Mouse (Mus musculus) myocyte (in vitro differentiated cells): ENCODE measurements around the gene Vps45.

Experiments used
- MAX ChIP-seq: IDR thresholded peaks from one replicate; pipeline ENCODE4 v1.6.1; 2011; ENCODE audit warnings: low read depth, mild to moderate bottlenecking, control low read depth
- TCF12 ChIP-seq: IDR thresholded peaks from one replicate; pipeline ENCODE4 v1.6.1; 2011; ENCODE audit warnings: mild to moderate bottlenecking, control low read depth; ENCODE audit not compliant: poor library complexity, insufficient read depth, severe bottlenecking
- TCF3 ChIP-seq: IDR thresholded peaks from one replicate; pipeline ENCODE4 v1.6.1; 2011; ENCODE audit warnings: low read depth, control low read depth; ENCODE audit not compliant: insufficient read length

DNA sequence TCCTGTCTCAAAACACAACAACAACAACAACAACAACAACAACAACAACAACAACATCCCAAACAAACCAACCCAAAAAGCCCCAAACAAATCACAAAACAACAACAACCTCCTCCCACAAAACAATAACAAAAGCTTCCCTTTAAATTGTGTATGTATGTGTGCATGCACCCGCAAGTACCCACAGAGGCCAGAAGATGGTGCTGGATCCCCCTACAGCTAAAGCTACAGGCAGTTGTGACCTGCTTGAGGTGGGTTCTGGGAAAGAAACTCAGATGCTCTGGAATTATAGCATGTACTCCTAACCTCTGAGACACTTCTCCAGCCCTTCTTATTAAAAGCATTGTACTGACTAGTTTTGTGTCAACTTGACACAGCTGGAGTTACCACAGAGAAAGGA lies 22.7 kb upstream of the Vps45 start:
- no peak for TF ChIP-seq MAX
- no peak for TF ChIP-seq TCF3
- no peak for TF ChIP-seq TCF12
